ENCODE assay signal across 7 mouse cellular contexts in the genomic region with DNA sequence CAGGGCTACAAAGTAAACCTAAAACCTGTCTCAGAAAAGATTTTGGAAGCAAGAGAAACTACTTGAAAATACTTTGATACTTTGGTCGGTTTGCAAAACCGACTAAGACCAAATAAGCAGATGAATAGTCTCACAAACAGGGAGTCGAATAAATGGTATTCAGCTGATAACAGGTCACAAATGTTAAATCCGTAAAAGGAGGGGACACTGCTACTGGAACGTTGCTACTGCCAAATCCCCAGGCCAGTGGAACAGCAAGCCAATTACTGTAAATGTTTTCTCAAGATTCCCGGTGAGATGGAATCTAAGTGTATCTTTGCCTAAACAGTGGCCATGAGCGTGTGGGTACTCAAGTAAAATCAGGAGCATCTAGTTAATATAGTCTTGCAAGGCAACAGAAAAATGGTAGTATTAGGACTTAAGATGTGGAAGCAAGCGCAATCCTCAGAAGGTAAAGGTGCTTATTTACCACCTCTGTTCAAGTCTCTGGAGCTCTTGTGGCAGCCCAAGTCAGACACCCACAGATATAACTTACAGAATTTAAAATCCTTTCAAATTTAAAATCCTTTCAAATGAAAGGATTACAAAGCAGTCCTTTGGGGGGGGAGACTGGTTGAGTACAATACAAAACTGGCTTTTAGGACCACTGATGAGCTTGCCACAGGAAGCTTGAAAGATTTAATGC. TPM values are rescaled to one million over a fixed set of nuclear protein-coding genes. Genes with fewer than 3 reads are reported as not detected.
DNase-seq lines count a peak whose midpoint lies in the region; ATAC-seq and TF ChIP-seq lines count a peak whose summit lies in the region.

No protein-coding gene starts in this region.

- peaks cover 9% of the 10 kb centered on the region for H3K79me3 ChIP-seq in C2C12 (ENCODE audit: low read depth)

- peak overlapping the region; percentile 95 for H3K27ac ChIP-seq in ES-Bruce4 (ENCODE audit: insufficient read depth, low read length)
- peak overlapping the region; percentile 100 for H3K27ac ChIP-seq in forebrain, embryonic 13.5 days
- H3K27ac ChIP-seq in liver, embryonic 13.5 days: peak overlapping the region; percentile 99

- H3K4me1 ChIP-seq in ES-Bruce4 (ENCODE audit: control insufficient read depth, insufficient read depth, low read length): no peaks in the 10 kb centered on the region
- peaks cover 30% of the 10 kb centered on the region for H3K4me1 ChIP-seq in forebrain, embryonic 13.5 days
- H3K4me1 ChIP-seq in liver, embryonic 13.5 days (replicated peaks): peaks cover 51% of the 10 kb centered on the region

- peaks cover 56% of the 10 kb centered on the region for H3K79me2 ChIP-seq in C2C12 (ENCODE audit: control insufficient read depth, insufficient read depth)

- no peak for TF ChIP-seq POLR2A in ES-Bruce4 (IDR thresholded peaks at IDR 0.05; ENCODE audit: insufficient read depth, low read length)

- WGBS in forebrain, embryonic 13.5 days: 19% methylated on average over 8 of the region's 8 CpGs
- WGBS in liver, embryonic 13.5 days (ENCODE audit: insufficient replicate concordance): 17% methylated on average over 8 of the region's 8 CpGs

- peak overlapping the region; percentile 8 for H3ac ChIP-seq in C2C12 (ENCODE audit: control insufficient read depth, insufficient read length, low read depth)

- peaks cover 56% of the 10 kb centered on the region for H3K36me3 ChIP-seq in C2C12 (ENCODE audit: control insufficient read depth, insufficient read depth)
- H3K36me3 ChIP-seq in ES-Bruce4 (ENCODE audit: control insufficient read depth, insufficient read depth, low read length, poor library complexity, severe bottlenecking): peaks cover 42% of the 10 kb centered on the region
- peaks cover 38% of the 10 kb centered on the region for H3K36me3 ChIP-seq in forebrain, embryonic 13.5 days (ENCODE audit: poor library complexity, severe bottlenecking)
- H3K36me3 ChIP-seq in liver, embryonic 13.5 days: peaks cover 42% of the 10 kb centered on the region

- no peak for TF ChIP-seq CTCF in C2C12 (IDR thresholded peaks at IDR 0.05; ENCODE audit: control insufficient read depth, insufficient read depth, insufficient read length)
- TF ChIP-seq CTCF in ES-Bruce4 (IDR thresholded peaks at IDR 0.05; ENCODE audit: low read depth, low read length): no peak

- H3K9ac ChIP-seq in ES-Bruce4 (ENCODE audit: low read depth, poor library complexity, severe bottlenecking): peak overlapping the region; percentile 88
- H3K9ac ChIP-seq in forebrain, embryonic 13.5 days: peak overlapping the region; percentile 92
- peak overlapping the region; percentile 91 for H3K9ac ChIP-seq in liver, embryonic 13.5 days

- H3K4me2 ChIP-seq in forebrain, embryonic 13.5 days: peak overlapping the region; percentile 88
- H3K4me2 ChIP-seq in liver, embryonic 13.5 days: peak overlapping the region; percentile 75

- TF ChIP-seq EP300 in ES-Bruce4 (IDR thresholded peaks at IDR 0.05; ENCODE audit: insufficient read depth, low read depth, low read length): no peak

- no peaks in the 10 kb centered on the region for H3K27me3 ChIP-seq in C2C12 (ENCODE audit: control insufficient read depth, insufficient read depth, insufficient read length)
- no peaks in the 10 kb centered on the region for H3K27me3 ChIP-seq in ES-Bruce4 (ENCODE audit: control insufficient read depth, insufficient read depth, low read length, poor library complexity, severe bottlenecking)
- H3K27me3 ChIP-seq in forebrain, embryonic 13.5 days: no peaks in the 10 kb centered on the region
- no peaks in the 10 kb centered on the region for H3K27me3 ChIP-seq in liver, embryonic 13.5 days

- no peak for DNase-seq in liver, embryonic 13.5 days
- no peak for DNase-seq in adrenal gland, postnatal 36 days
- DNase-seq in left cerebral cortex, adult 11 months (ENCODE audit: low spot score): no peak
- no peak for DNase-seq in thymus, postnatal 4 days

- H3K4me3 ChIP-seq in C2C12 (ENCODE audit: insufficient read depth, poor library complexity, severe bottlenecking) (peak overlapping the region; percentile 42), ES-Bruce4 (ENCODE audit: low read depth, low read length) (peak overlapping the region; percentile 93)
- H3K4me3 ChIP-seq in forebrain, embryonic 13.5 days: peak overlapping the region; percentile 67
- peak overlapping the region; percentile 70 for H3K4me3 ChIP-seq in liver, embryonic 13.5 days (replicated peaks)

- H3K9me3 ChIP-seq in ES-Bruce4 (replicated peaks; ENCODE audit: control insufficient read depth, insufficient read depth, low read length, poor library complexity, severe bottlenecking): no peaks in the 10 kb centered on the region
- no peaks in the 10 kb centered on the region for H3K9me3 ChIP-seq in forebrain, embryonic 13.5 days (replicated peaks)
- no peaks in the 10 kb centered on the region for H3K9me3 ChIP-seq in liver, embryonic 13.5 days (replicated peaks)

- ATAC-seq in forebrain, embryonic 13.5 days: no peak
- no peak for ATAC-seq in liver, embryonic 13.5 days (ENCODE audit: low read depth)

TF ChIP-seq in C2C12, 6 proteins besides CTCF, POLR2A, EP300 and RAD21:
- TF ChIP-seq MYOD1 (IDR thresholded peaks at IDR 0.05; ENCODE audit: control insufficient read depth, insufficient read length, low read depth) (no peak), MYOG (IDR thresholded peaks at IDR 0.05; ENCODE audit: control insufficient read depth, extremely low read depth, insufficient read length) (no peak), USF1 (IDR thresholded peaks at IDR 0.05; ENCODE audit: low read depth) (no peak), FOSL1 (IDR thresholded peaks at IDR 0.05; ENCODE audit: insufficient read depth, low read length, poor library complexity, severe bottlenecking) (no peak)

RNA-seq across cellular contexts. Expression of a gene that starts 1.2 kb away (rescaled TPM):
- polyA plus RNA-seq in C2C12 (2012; fragmentation: generic; extraction: Trizol) (40.8 TPM), ES-Bruce4 (2011; ENCODE audit: insufficient read depth, insufficient read length, low read depth, missing spikeins) (26.5 and 27.7 TPM in 2 replicates)
- polyA plus RNA-seq in forebrain, embryonic 13.5 days (2015; fragmentation: Nextera tagmentation; extraction: Ambion mirVana): 146 and 191 TPM in 2 replicates
- 96.7 and 119 TPM in 2 replicates for polyA plus RNA-seq in liver, embryonic 13.5 days (2015; fragmentation: Nextera tagmentation; extraction: Ambion mirVana)
- total RNA-seq in adrenal gland, postnatal 36 days (2021): 100 to 1,000 TPM in 1 of 2 experiments, 10 to 100 TPM in 1; 79.2 to 103 TPM

RNA-seq across cellular contexts. Expression of a gene that starts 17.4 kb away (rescaled TPM):
- 169 TPM for polyA plus RNA-seq in C2C12 (2012; fragmentation: generic; extraction: Trizol)
- 1,120 and 1,155 TPM in 2 replicates for polyA plus RNA-seq in ES-Bruce4 (2011; ENCODE audit: insufficient read depth, insufficient read length, low read depth, missing spikeins)
- polyA plus RNA-seq in forebrain, embryonic 13.5 days (2015; fragmentation: Nextera tagmentation; extraction: Ambion mirVana): 334 and 374 TPM in 2 replicates
- 177 and 260 TPM in 2 replicates for polyA plus RNA-seq in liver, embryonic 13.5 days (2015; fragmentation: Nextera tagmentation; extraction: Ambion mirVana)
- total RNA-seq in adrenal gland, postnatal 36 days (2021): 100 to 1,000 TPM; 340 to 387 TPM

Comparison
In these comparisons a context has a peak if more than half of its experiments do, and no peak if none do; other contexts are left out.
1. H3K4me3 ChIP-seq: peak in every context shown above with its lines; median percentile 93 in ES-Bruce4; 70 in liver, embryonic 13.5 days; 67 in forebrain, embryonic 13.5 days; 42 in C2C12.